Mouse (Mus musculus) embryonic stem cell, embryonic (primary cell): ENCODE results near the gene Fli1.

Source experiments
- CTCF ChIA-PET, 4 experiments: fragments of 300-600 bp in 2 of 4; fragments of 350-600 bp in 2 of 4; sonication (Branson Sonifier 250); formaldehyde crosslinking; loops; one replicate each; lab custom pipeline; 2022; ENCODE audit warnings: inconsistent platforms in 2 of 4; lab: Charles Lee
- POLR2A ChIA-PET, 4 experiments: fragments of 300-600 bp in 2 of 4; fragments of 350-600 bp in 2 of 4; sonication (Branson Sonifier 250); formaldehyde crosslinking; loops; one replicate each; lab custom pipeline; 2022; ENCODE audit warnings: antibody characterized with exemption in 4 of 4, inconsistent platforms in 1 of 4; lab: Charles Lee

Fli1 gene

DNA sequence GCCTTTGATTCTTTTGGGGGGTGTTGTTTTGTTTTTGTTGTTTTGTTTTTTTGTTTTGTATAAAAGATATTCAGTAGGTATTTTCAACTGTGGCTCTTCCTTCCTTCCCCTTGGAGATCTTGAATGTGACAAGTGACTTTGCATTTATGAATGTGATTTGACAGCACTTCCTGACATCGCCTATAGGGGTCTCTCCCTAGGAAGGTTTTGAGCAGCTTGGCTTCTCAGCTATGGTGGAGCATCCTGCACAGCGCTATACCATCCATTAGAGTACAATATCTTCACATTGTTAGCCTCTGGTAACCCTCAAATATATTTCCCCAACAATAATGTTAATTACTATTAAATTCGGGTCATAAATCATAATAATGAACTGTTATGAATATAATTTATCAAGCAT lies 96.9 kb downstream of the Fli1 start:
- CTCF ChIA-PET: interaction anchor here in 2 of 4 experiments (0.6 to 1.0 kb wide), 5 partner anchors 10 to 145 kb away, joined by 3 to 4 read pairs (median 3); no protein-coding TSS in a partner anchor
- POLR2A ChIA-PET: interaction anchor here in 2 of 4 experiments (0.9 to 2.8 kb wide), 2 partner anchors 13 to 31 kb away, joined by 3 to 7 read pairs; no protein-coding TSS in a partner anchor

DNA sequence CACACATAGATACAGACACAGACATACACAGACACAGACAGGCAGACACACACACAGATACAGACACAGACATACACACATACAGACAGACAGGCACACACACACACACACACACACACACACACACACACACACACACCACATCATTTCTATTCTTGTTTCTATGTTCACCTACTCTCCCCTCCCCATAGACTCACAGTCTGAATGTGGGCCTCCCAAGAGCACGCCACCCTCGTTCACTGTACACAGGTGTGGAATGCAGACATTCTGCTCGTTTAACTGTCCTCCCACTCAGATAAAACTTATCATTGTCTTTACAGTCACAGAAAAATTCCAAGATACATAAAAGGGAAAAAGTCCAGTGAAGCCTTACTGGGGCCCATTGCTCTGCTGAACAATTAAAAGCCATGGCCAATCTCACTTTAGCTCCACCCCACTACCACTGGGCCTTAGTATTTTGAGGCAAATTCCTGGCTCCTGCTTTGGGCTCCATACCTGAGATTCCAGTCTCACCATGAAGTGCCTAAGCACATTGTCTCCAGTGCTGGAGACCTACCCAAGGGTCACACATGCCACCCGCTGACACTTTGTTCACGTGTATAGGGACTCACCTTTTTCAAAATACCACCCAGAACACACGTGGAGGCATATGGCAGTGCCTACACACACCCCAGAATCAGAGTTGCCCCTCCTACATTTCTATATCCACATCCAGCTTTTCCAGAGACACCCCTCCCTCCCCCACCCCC lies 98.0 kb downstream of the Fli1 start:
- POLR2A ChIA-PET: interaction anchor here in 2 of 4 experiments (0.6 to 2.8 kb wide), 2 partner anchors 12 to 19 kb away, joined by 4 to 7 read pairs; no protein-coding TSS in a partner anchor

DNA sequence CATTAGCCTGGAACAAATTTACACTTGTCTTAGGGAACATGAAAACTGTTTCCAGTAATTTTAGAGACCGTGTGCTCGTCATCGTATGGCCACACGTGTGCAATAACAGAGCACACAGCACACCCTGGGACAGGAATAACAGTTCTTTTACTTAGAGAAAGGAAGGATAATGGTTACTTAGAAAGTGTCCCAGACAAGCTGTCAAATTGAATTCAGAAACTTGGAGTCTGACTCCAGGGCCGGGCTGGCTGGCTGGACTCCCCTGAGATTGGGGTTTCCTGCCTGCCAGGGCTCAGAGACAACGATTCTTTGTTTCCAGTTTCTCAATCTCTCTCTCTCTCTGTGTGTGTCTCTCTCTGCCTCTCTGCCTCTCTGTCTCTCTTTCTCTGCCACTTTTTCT lies 98.8 kb downstream of the Fli1 start:
- ChIA-PET CTCF (no interaction called here), POLR2A (interaction anchor here in 1 of 4 experiments (2.8 kb wide), 1 partner anchor 11 kb away, joined by 7 read pairs; no protein-coding TSS in a partner anchor)

More for the DNA sequence above, 98.0 kb downstream of the Fli1 start:
- CTCF ChIA-PET: no interaction called here

DNA sequence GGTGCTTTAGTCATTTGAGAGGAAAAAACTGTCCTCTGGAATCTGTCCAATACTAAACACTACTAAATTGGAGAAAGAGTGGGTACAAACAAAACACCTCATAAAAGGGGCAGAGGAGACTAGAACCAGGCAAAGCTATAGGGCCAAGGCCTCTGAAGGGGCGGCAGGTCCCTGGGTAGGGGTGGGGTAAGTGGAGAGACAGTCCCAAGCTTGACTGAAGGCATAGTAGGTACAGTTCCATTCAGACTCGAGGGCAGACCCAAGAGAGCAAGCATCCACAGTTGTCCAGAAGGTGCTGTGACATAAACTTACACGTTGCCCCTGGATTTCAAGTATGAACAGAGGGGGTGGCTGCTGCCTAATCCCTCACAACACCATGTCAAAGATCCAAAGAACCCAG lies 99.5 kb downstream of the Fli1 start:
- POLR2A ChIA-PET: no interaction called here
- CTCF ChIA-PET: no interaction called here

DNA sequence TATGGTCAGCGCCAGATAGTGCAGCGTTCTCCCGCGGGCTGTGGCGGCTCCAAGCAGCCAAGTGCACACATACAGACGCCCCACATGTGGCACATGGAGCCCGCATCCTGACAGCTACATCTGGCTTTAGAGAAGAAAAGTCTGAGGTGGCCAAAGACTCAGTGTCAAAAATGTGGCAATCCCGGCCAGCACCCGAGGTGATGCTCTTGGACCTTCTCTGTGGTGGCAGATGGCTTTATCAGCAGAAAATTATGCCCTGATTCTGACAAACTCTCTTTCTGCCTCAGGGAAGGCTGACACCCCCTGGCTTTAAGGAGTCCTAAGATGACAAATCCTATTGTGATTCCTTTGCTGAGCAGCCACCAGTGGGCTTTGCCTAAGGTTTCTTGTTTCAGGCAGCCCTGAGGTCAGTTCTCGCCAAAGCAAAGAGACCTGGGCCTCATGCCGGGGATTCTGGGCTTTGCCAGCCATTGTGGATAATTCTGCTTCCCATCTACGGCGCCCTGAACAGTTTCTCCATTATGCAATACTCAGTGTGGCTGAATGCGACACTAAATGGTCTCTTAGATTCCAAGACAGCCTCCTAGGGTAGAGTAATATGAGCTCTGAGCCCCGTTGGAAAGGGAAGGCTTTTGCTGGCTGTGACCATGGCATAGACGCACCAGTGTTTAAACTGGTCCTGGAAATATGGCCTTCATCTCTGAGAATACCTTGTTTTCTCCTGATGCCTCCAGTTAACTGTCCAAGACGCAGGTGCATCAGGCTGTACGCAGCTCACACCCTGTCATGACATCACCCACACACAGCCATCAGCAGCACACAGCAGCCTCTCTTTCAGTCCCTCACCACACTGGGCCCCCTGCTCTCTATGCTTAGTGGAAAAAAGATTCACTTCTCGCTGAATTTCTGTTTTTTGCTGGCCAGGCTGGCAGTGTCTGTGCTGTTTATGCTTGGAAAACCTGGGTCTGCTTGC lies 108.1 kb downstream of the Fli1 start:
- CTCF ChIA-PET: interaction anchor here in 2 of 4 experiments (1.2 to 1.5 kb wide), 2 partner anchors 12 to 29 kb away, joined by 3 read pairs; no protein-coding TSS in a partner anchor
- POLR2A ChIA-PET: no interaction called here

DNA sequence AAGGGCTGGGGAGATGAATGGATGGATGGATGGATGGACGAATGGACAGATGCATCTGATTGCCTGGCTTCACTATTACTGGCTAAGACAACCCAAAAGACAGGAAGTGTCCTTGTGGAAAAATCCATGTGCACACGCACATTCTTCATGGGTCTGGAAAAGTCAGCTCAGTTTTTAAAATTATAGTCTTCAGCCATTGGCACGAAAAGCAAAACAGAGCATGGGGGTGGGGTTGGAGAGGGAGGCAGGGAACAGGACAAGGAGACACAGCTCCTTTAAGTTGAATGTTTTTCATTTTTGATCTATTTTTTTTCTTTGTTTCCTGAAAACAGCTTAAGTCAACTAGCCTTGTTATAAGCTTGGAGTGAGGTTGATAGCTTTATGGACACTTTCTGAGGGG lies 111.6 kb downstream of the Fli1 start:
- POLR2A ChIA-PET: interaction anchor here in 1 of 4 experiments (0.5 kb wide), 1 partner anchor 265 kb away, joined by 3 read pairs; no protein-coding TSS in a partner anchor
- CTCF ChIA-PET: interaction anchor here in 1 of 4 experiments (0.9 kb wide), 1 partner anchor 11 kb away, joined by 13 read pairs; no protein-coding TSS in a partner anchor

DNA sequence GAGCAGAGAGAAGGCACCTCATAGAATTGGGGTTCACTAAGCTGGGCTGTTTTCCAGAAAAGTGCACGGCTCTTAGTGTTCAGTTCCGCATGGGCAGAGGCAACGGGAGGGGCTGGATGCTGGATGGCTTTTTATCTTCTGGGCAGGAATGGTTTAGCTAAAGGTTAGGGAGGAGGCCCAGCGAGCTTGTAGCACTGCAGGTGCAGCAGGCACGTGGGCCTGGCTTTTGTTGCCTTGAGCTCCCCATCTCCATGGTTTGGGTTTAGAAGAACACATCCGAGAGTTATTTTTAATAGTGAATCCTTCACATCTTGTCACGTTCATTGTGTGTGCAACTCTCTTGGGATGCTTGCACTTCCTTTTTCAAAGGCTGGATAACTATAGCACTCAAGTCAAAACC lies 117.3 kb downstream of the Fli1 start:
- ChIA-PET POLR2A (no interaction called here), CTCF (interaction anchor here in 1 of 4 experiments (1.0 kb wide), 1 partner anchor 160 kb away, joined by 5 read pairs; no protein-coding TSS in a partner anchor)

DNA sequence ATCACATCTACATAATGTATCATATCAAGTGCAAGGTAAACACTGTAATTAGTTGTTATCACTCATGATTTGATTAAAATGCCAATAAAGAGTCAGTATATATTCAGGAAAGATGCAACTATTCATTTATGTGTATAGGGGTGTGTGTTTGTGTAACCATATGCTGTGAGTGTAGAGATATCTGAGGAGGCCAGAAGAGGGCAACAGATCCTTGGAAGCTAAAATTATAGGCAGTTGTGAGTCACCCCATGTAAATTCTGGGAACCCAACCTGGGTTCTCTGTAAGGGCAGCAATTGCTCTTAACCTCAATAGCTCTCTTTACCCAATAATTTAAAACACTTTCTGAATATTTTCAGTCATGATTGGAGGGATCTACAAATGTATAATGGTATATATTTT lies 122.0 kb downstream of the Fli1 start:
- CTCF ChIA-PET: interaction anchor here in 1 of 4 experiments (1.1 to 1.3 kb wide), 2 partner anchors 11 to 15 kb away, joined by 4 to 13 read pairs; no protein-coding TSS in a partner anchor
- POLR2A ChIA-PET: no interaction called here

DNA sequence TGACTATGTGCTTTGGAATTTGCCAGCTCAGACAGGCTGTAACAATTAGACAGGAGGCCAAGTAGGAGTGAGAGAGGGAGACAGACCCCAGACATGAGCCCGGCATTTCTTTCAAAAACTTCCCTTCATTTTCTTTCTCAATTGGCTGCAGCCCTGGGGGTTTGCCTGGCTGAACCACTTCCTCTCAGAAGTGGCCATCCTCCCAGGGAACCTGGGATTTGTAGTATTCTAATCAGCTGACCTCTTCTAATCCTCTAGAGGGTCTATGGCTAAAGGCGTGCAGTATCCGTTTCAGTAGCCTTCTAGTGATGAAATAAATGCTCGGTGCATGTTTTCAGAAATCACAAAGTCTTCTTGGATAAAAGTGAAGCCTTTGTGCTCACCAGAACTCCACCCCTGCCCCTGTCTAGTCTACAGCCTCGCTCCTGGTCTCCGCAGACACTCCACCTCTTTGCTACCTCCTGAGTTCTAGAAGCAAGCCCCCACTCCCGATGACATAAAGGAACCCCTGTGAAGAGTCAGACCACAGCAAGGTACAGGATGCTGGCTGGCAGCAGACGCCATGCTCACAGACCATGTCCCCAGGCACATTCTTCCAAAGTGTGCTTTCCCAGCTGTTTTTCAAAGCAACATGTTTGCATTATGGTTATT lies 125.1 kb downstream of the Fli1 start:
- POLR2A ChIA-PET: no interaction called here

DNA sequence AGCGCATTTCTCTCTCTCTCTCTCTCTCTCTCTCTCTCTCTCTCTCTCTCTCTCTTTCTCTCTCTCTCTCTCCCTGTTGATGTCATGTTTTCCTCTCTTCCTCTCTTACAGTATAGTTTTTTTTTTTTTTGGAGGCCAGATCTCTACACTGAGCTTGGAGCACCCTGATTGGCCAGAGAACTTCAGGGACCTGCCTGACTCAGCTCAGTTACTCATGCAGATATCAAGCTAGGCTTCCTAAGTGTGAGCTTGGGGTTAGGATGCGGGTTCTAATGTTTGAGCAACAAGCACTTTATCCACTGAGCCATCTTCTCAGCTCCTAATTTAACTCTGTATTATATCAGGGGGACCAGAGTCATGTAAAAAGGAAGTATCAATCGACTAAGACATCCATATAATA lies 126.7 kb downstream of the Fli1 start:
- ChIA-PET POLR2A (interaction anchor here in 3 of 4 experiments (0.7 to 1.2 kb wide), 3 partner anchors 33 to 134 kb away, joined by 3 to 5 read pairs (median 4); no protein-coding TSS in a partner anchor), CTCF (interaction anchor here (0.6 to 1.7 kb wide), 6 partner anchors 10 to 257 kb away, joined by 3 to 5 read pairs (median 4); no protein-coding TSS in a partner anchor)

More for the DNA sequence above, 125.1 kb downstream of the Fli1 start:
- CTCF ChIA-PET: no interaction called here

DNA sequence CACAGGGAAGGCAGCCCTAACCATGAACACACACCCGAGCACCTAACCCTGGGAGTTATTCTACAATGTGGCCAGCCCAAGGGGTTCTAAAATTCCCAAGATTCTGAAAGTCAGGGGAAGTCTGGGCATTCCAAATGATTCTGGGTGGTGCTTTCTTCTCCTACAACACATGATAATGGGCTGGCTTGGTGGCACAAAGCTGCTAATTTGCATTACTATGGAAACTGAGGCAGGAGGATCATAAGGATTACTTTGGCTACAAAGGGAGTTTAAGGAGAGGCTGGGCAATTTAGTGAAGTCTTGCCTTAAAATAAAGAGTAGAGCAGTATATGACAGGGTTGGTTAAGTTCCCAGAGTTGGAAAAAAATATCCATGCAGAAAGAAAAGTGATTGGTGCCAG lies 127.7 kb downstream of the Fli1 start:
- CTCF ChIA-PET: interaction anchor here in 1 of 4 experiments (1.5 kb wide), 1 partner anchor 10 kb away, joined by 5 read pairs; no protein-coding TSS in a partner anchor
- POLR2A ChIA-PET: interaction anchor here in 2 of 4 experiments (0.6 to 1.2 kb wide), 4 partner anchors 31 to 84 kb away, joined by 3 to 5 read pairs (median 3); no protein-coding TSS in a partner anchor

DNA sequence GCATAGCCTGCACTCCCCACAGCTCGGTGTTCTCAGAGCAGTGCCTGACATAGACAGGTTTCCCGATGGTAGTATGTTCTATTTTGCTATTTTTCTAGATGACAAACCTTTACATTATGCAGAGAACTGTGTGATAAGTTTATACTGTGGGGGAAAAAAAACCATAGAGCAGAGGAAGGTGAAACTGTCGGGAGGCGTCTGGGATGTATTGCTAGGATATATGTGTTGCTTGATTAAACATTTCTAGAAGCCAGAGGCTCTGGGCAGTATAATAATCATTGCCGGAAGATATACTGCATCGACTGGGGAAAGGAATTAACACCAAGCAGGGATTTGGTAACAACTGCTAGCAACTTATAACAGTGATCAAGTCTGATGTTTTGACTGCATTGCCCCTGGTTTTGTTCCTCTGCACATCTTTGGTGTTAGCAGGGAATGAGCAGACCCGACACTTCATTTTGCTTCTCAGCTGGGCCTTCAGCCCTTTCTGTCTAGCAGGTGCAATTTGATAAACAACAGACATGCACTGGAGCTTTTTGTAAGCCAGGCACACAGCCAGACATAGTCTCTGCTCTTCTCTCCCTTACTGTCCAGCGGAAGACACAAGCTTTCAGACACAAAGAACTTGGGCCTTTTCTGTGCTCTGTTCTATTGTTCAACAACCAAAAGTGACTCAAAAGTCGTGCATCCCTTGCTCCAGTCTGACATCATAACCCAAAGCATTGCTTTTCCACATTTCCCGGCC lies 129.7 kb downstream of the Fli1 start:
- CTCF ChIA-PET: interaction anchor here in 1 of 4 experiments (0.5 kb wide), 1 partner anchor 665 kb away, joined by 3 read pairs; no protein-coding TSS in a partner anchor
- POLR2A ChIA-PET: no interaction called here

DNA sequence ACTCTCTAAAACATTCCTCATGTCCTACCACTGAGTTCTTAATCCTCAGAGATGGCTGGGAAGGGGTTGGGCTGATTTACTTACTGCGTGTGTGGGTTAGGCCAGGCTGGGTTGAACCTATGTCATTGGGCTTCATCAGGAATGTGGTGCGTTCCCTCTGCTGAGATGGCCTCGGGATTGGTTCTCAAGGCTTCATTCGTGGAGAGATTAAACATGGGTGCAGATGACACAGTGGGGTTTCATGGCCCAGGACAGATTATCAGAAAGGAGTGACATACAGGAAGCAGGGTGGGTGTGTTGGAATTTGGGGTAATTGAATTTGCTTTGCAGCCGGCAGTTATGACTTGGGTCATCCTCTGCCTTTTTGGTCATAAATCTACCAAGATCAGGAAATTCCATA lies 131.2 kb downstream of the Fli1 start:
- POLR2A ChIA-PET: no interaction called here
- CTCF ChIA-PET: no interaction called here

DNA sequence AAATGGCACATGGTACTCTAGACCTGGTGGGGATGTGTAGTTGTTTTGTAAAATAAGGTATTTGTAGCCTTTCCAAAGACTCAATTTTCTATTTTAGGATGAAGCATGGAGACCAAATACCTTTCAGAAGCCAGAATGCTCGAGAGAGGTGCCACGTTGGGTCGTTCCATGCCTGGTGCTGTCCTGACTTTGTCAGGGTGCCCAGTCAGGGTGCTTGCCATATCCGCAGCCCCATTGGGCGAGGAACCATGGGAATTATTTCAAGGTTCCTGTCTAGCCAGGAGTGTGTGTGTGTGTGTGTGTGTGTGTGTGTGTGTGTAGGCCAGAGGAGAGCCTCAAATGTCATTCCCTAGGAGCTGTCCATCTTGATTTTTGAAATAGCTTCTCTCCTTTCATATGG lies 132.0 kb downstream of the Fli1 start:
- CTCF ChIA-PET: no interaction called here
- POLR2A ChIA-PET: interaction anchor here in 2 of 4 experiments (0.9 to 1.0 kb wide), 2 partner anchors 11 to 172 kb away, joined by 3 read pairs; no protein-coding TSS in a partner anchor

DNA sequence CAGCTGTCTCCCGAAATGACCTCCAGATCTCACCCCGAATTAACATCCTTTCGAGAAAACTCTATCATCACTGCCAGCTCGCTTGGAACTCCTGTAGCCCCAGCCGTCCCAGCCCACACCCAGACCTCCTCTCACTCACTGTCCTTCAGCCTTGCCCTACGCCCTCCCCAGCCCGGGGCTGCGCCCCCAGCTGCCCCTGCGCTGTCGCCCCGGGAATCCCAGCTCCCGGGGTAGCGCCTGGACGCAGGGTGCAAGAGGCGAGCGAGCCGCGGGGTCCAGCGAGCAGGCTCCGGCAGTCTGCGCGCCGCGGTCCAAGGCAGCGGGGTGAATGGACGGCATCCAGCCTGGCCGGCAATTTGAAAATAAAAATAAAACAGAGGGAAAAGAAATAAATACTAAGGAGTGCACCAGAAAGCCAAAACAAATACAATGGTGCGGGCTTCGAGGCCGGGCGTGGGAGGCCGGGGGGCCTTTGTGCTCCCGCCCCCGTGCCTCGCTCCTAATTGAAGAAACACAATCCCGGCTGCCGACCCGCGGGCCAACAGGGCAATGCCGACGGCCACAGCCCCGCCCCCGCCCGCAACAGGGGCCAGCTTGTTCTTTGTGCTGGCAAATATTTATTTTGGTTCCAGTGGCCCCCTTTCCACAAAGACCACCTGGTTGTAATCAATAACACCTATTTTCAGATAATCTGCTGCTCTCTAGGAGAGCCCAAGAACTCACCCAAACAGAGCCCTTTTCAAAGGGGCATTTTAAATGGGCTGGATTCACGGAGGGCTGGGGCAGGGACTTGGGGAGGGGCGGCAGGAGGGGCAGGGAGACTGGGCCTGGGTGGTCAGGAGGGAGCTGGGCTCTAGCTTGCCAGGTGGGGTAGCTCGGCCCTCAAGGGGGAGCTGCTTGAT lies 133.3 kb downstream of the Fli1 start:
- ChIA-PET CTCF (interaction anchor here in 3 of 4 experiments (0.6 to 1.4 kb wide), 4 partner anchors 18 to 686 kb away, joined by 3 to 4 read pairs (median 4); no protein-coding TSS in a partner anchor), POLR2A (interaction anchor here (0.6 to 1.6 kb wide), 6 partner anchors 10 to 208 kb away, joined by 3 to 5 read pairs (median 3); no protein-coding TSS in a partner anchor)

DNA sequence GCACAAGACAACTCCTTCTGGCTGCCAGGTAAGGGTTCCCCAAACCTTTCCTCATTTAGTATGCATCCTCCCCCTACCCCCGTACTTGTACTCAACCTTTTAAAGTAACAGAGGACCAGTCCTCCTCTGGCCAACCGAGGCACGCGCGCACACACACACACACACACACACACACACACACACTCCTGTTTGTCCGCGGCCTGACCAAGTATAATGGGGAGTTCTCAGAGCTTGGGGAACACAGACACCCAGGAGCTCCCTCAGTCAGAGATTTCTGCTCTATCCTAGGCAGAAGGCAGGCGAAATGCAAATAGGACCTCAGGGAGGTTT lies 134.0 kb downstream of the Fli1 start:
- ChIA-PET POLR2A (interaction anchor here (0.6 to 1.6 kb wide), 4 partner anchors 41 to 209 kb away, joined by 3 to 5 read pairs (median 3); no protein-coding TSS in a partner anchor), CTCF (interaction anchor here in 2 of 4 experiments (0.6 to 1.4 kb wide), 3 partner anchors 41 to 816 kb away, joined by 3 to 5 read pairs (median 4); no protein-coding TSS in a partner anchor)
